Mouse (Mus musculus) ES-E14 (cell line): ENCODE measurements around the gene Gpc6. TPM values are rescaled to one million over a fixed set of nuclear protein-coding genes. Genes with fewer than 3 reads are reported as not detected.

Experiments
- DNase-seq: peaks from one replicate; pipeline ENCODE4 v3.0.0-alpha.2; 2013; ENCODE audit warnings: low read depth, low spot score
- H3K27ac ChIP-seq: 2 replicates; pipeline ENCODE4 v1.5.1; 2012; ENCODE audit warnings: low read depth, mild to moderate bottlenecking, low read length, moderate library complexity, mixed read lengths; ENCODE audit not compliant: poor library complexity, insufficient read depth, severe bottlenecking
- H3K36me3 ChIP-seq: 2 replicates; pipeline ENCODE4 v1.6.1; 2012; ENCODE audit warnings: mild to moderate bottlenecking, low read length, moderate library complexity, mixed read lengths; ENCODE audit not compliant: control insufficient read depth, poor library complexity, insufficient read depth, severe bottlenecking
- H3K4me1 ChIP-seq, 2 experiments: fragments of 150-350 bp in 1 of 2; sonication (generic) in 1 of 2; 2 replicates each; pipeline ENCODE4 v1.6.1; 2012; ENCODE audit warnings: low read length in 2 of 2, mild to moderate bottlenecking in 1 of 2, mixed read lengths in 1 of 2; ENCODE audit not compliant: control insufficient read depth in 2 of 2, insufficient read depth in 2 of 2, poor library complexity in 1 of 2
- H3K4me3 ChIP-seq, 2 experiments: fragments of 150-350 bp in 1 of 2; sonication (generic) in 1 of 2; 2 replicates each; pipeline ENCODE4 v1.5.1; 2012; ENCODE audit warnings: low read length in 2 of 2, low read depth in 1 of 2, mild to moderate bottlenecking in 1 of 2, mixed read lengths in 1 of 2; ENCODE audit not compliant: insufficient read depth in 1 of 2, poor library complexity in 1 of 2, severe bottlenecking in 1 of 2
- H3K9ac ChIP-seq: 2 replicates; pipeline ENCODE4 v1.6.1; 2012; ENCODE audit warnings: low read depth, mild to moderate bottlenecking, low read length, mixed read lengths; ENCODE audit not compliant: poor library complexity, insufficient read depth, severe bottlenecking
- H3K9me3 ChIP-seq: fragments of 150-350 bp; sonication (generic); 2 replicates; pipeline ENCODE4 v1.6.1; 2012; ENCODE audit warnings: low read depth, mild to moderate bottlenecking, low read length; ENCODE audit not compliant: control insufficient read depth, insufficient read depth
- CHD2 ChIP-seq: IDR thresholded peaks from 2 replicates; pipeline ENCODE4 v1.6.1; 2014; ENCODE audit warnings: mild to moderate bottlenecking, low read depth, low read length, inconsistent platforms
- HCFC1 ChIP-seq: IDR thresholded peaks from 2 replicates; pipeline ENCODE4 v1.6.1; 2012; ENCODE audit warnings: low read length, inconsistent platforms, borderline replicate concordance; ENCODE audit not compliant: insufficient read depth
- MAFK ChIP-seq: IDR thresholded peaks from 2 replicates; pipeline ENCODE4 v1.6.1; 2014; ENCODE audit warnings: mild to moderate bottlenecking, low read depth, low read length, inconsistent platforms; ENCODE audit not compliant: insufficient read depth
- ZC3H11A ChIP-seq: IDR thresholded peaks from 2 replicates; pipeline ENCODE4 v1.6.1; 2012; ENCODE audit warnings: low read depth, mild to moderate bottlenecking, inconsistent platforms, low read length, borderline replicate concordance
- ZNF384 ChIP-seq: IDR thresholded peaks from 2 replicates; pipeline ENCODE4 v1.6.1; 2012; ENCODE audit warnings: low read depth, low read length, inconsistent platforms
- in situ Hi-C, 2 experiments: fragments of 600-800 bp; cut with MboI; formaldehyde crosslinking; loops; one replicate each; pipeline ENCODE4 v1.15.1; 2025; ENCODE audit warnings: low sequenced_read_pairs in 2 of 2, inconsistent platforms in 1 of 2; ENCODE audit not compliant: unreplicated experiment in 2 of 2
- total RNA-seq: library from RNA; depleted of rRNA; stranded (reverse); fragments of 300-350 nt; gene quantifications from 2 replicates; pipeline ENCODE4 v1.2.3, GENCODE M21; 2012

Gpc6 gene
- total RNA-seq, 1 experiment = 3.2 TPM

DNA sequence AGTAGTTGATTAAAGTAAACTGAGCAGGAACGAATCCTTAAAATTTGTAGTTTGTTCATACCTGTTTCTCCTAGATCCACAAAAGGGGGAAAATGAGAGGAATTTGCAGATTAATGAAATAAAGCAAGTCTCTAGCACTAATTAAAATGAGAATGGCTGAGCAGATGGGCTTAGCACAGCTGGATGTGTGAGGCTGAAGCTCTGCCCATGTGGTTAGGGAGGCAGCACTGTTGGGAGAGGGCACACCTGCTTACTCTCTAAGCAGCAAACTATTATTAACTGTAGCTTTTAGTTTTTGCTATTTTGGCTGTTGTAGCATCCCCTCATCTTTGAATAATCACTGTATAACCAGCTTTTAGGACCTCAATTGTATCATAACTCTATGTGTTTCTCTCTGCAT lies 412.2 kb downstream of the Gpc6 start:
- Histone ChIP-seq H3K4me1 (no peaks in the 10 kb centered on the region; a peak in 1 of 4 replicates), H3K9ac (no peak overlapping the region), H3K4me3 (no peak overlapping the region), H3K27ac (no peak overlapping the region), H3K9me3 (no peaks in the 10 kb centered on the region), H3K36me3 (no peaks in the 10 kb centered on the region)
- no peak for DNase-seq
- in situ Hi-C loops = no loop called here
- TF ChIP-seq MAFK (no peak), CHD2 (no peak)

DNA sequence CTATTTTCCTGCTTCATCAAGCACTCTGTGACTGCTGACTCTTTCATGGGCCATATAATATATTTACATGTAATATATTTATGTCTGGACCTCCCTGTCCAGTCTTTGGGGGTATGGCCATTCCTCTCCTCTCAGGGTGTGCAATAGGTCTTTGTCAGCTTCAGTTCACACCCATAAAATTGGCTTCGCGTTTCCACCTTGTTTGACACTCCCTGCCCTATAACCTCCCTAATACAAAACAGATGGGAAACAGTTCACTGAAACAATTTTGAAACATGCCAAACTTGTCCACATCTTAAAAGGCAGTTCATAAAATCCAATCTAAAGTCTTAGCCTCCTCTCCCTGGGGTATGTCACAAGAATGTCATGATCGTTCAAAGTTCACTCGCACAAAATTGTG lies 415.4 kb downstream of the Gpc6 start:
- Histone ChIP-seq H3K9me3 (no peaks in the 10 kb centered on the region), H3K4me3 (no peak overlapping the region), H3K4me1 (no peaks in the 10 kb centered on the region; a peak in 1 of 4 replicates), H3K36me3 (no peaks in the 10 kb centered on the region), H3K9ac (no peak overlapping the region), H3K27ac (no peak overlapping the region)
- no peak for DNase-seq
- in situ Hi-C loops = no loop called here
- TF ChIP-seq MAFK = no peak
- TF ChIP-seq HCFC1 = no peak
- no peak for TF ChIP-seq ZNF384
- TF ChIP-seq ZC3H11A = no peak
- TF ChIP-seq CHD2 = no peak

DNA sequence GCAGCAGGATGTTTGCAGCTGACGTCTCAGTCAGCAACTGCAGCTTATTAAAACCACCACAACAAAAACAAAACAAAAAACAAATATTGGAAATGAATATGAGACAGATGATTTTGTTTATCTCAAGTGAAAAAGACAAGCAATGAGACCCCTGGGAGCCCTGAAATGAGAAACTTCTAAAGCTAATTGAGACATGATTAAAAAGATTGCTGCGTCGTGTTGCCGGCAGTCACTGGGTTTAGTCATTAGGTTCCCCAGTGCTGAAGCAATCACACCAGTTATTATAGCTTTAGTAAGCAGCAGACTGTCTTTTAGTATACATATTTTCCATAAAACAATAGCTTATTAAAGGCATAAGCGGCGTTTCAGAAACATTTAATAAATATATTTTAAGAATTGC lies 419.4 kb downstream of the Gpc6 start:
- Histone ChIP-seq H3K9ac (no peak overlapping the region), H3K9me3 (no peaks in the 10 kb centered on the region), H3K36me3 (no peaks in the 10 kb centered on the region), H3K27ac (no peak overlapping the region), H3K4me1 (no peaks in the 10 kb centered on the region), H3K4me3 (no peak overlapping the region)
- in situ Hi-C loops = no loop called here
- no peak for TF ChIP-seq MAFK
- TF ChIP-seq CHD2 = no peak
- TF ChIP-seq ZC3H11A = no peak
- TF ChIP-seq HCFC1 = no peak
- TF ChIP-seq ZNF384 = no peak
- no peak for DNase-seq

DNA sequence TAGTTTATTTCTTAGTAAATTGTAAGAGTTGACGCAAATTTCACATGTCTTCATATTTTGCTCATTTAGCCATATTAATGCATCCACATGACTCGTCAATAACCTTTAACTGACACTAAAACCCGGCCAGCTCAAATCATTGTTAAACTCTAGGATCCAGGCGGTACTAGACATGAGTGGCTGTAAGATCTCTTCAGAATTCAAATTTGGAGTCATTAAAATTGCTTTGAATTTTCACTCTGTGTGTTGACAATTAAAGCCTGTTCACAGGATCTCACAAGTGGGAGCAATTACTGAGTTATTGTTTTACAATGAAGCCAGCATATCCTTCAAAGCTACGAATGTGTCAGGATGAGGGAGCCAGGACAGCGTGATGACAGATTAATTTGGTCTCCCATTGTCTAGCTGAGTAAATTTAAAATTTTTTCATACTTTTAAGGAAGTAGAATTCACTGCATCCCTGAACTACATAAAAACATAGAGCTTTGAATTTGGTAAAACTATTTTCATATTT lies 421.3 kb downstream of the Gpc6 start:
- no peaks in the 10 kb centered on the region for H3K9me3 ChIP-seq
- H3K9ac ChIP-seq = no peak overlapping the region
- H3K4me1 ChIP-seq = no peaks in the 10 kb centered on the region
- no peak for DNase-seq
- in situ Hi-C loops = no loop called here
- TF ChIP-seq ZNF384 (no peak), HCFC1 (no peak), ZC3H11A (no peak), CHD2 (no peak), MAFK (no peak)
- H3K27ac ChIP-seq = no peak overlapping the region
- H3K36me3 ChIP-seq = no peaks in the 10 kb centered on the region
- H3K4me3 ChIP-seq = no peak overlapping the region

DNA sequence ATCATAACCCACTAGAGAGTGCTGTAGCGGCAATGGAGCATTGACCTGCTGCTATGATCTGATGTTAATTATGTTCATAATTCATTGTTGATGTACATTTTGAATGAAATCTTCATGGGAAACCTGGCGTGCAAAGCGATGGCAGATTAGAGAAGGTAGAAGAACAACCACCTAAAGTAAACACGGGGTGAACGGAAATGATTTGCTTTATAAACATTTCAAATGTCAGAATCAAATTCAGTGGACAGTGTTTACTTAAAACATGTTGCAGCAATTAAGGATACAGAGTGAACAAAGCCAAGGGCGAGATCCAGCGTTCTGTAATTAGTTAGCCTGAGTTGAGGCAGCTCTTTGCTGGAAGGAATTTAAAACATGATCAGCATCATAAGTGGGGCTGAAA lies 426.2 kb downstream of the Gpc6 start:
- no peak overlapping the region for H3K4me3 ChIP-seq
- H3K36me3 ChIP-seq = no peaks in the 10 kb centered on the region
- in situ Hi-C loops = no loop called here
- no peak for TF ChIP-seq CHD2
- no peak for TF ChIP-seq ZC3H11A
- no peak for TF ChIP-seq ZNF384
- no peak for TF ChIP-seq MAFK
- TF ChIP-seq HCFC1 = no peak
- no peak overlapping the region for H3K9ac ChIP-seq
- no peak for DNase-seq
- no peak overlapping the region for H3K27ac ChIP-seq
- H3K9me3 ChIP-seq = peaks cover 1% of the 10 kb centered on the region; the same call in 1 of the 2 replicates
- H3K4me1 ChIP-seq = no peaks in the 10 kb centered on the region
